Mouse (Mus musculus) limb, embryonic 14.5 days (tissue): ENCODE measurements at regions not wholly inside any gene's neighbourhood (a gene's known extent, or its start where the extent isn't known, plus 50 kb on each side); places are given as distances from the start of the nearest gene placed in this dataset.

Experiments used
- ATAC-seq: fragments of 200-750 bp; cut with Nextera tagmentation; 2 replicates; pipeline ENCODE4 v1.8.0; 2017; ENCODE audit warnings: low read depth, moderate number of reproducible peaks, moderate TSS enrichment; ENCODE audit not compliant: low FRiP score
- DNase-seq: peaks from one replicate; pipeline ENCODE4 v3.0.0-alpha.2; 2015; ENCODE audit warnings: low spot score
- H3K27ac ChIP-seq: fragments of 300-500 bp; sonication (generic); replicated peaks from 2 replicates; pipeline ENCODE4 v1.5.1; 2014; ENCODE audit warnings: low read depth, mild to moderate bottlenecking, low read length, moderate library complexity, mixed read lengths
- H3K27me3 ChIP-seq: fragments of 300-500 bp; sonication (generic); 2 replicates; pipeline ENCODE4 v1.6.1; 2014; ENCODE audit warnings: low read length, mixed read lengths; ENCODE audit not compliant: control insufficient read depth, insufficient read depth
- H3K36me3 ChIP-seq: fragments of 300-500 bp; sonication (generic); 2 replicates; pipeline ENCODE4 v1.6.1; 2014; ENCODE audit warnings: mild to moderate bottlenecking, low read length, moderate library complexity, mixed read lengths; ENCODE audit not compliant: control insufficient read depth, insufficient read depth
- H3K4me1 ChIP-seq: fragments of 300-500 bp; sonication (generic); 2 replicates; pipeline ENCODE4 v1.6.1; 2014; ENCODE audit warnings: antibody characterized with exemption, low read length, mixed read lengths; ENCODE audit not compliant: control insufficient read depth, insufficient read depth
- H3K4me2 ChIP-seq: fragments of 300-500 bp; sonication (generic); replicated peaks from 2 replicates; pipeline ENCODE4 v1.6.1; 2014; ENCODE audit warnings: low read depth, mild to moderate bottlenecking, low read length, moderate library complexity; ENCODE audit not compliant: severe bottlenecking
- H3K4me3 ChIP-seq: fragments of 300-500 bp; sonication (generic); replicated peaks from 2 replicates; pipeline ENCODE4 v1.5.1; 2014; ENCODE audit warnings: low read length
- H3K9ac ChIP-seq: fragments of 300-500 bp; sonication (generic); 2 replicates; pipeline ENCODE4 v1.6.1; 2014; ENCODE audit warnings: mild to moderate bottlenecking, low read depth, low read length, moderate library complexity; ENCODE audit not compliant: severe bottlenecking
- H3K9me3 ChIP-seq: fragments of 300-500 bp; sonication (generic); 2 replicates; pipeline ENCODE4 v1.6.1; 2016; ENCODE audit warnings: low read length; ENCODE audit not compliant: control insufficient read depth
- POLR2A ChIP-seq: fragments of 200-500 bp; IDR thresholded peaks from 2 replicates; pipeline ENCODE4 v1.8.0; 2012; ENCODE audit warnings: inconsistent platforms, mild to moderate bottlenecking, moderate library complexity, borderline replicate concordance; ENCODE audit not compliant: insufficient read depth, insufficient read length; ENCODE audit errors: extremely low read depth
- WGBS: fragments of 180-500 bp; shearing (Covaris S2); extraction: QIAGEN DNeasy Blood & Tissue Kit; methylation state at CpG from one replicate; pipeline ENCODE4 v1.1.7; 2014; 5-methylcytosine and 5-hydroxymethylcytosine counted together

GRCm38 (mm10) chr4:12263746-12264145 lies 91.9 kb upstream of the Fam92a start:
- no peaks in the 10 kb centered on the region for H3K27me3 ChIP-seq
- H3K27ac ChIP-seq = no peak overlapping the region
- no peaks in the 10 kb centered on the region for H3K9me3 ChIP-seq
- H3K36me3 ChIP-seq = no peaks in the 10 kb centered on the region
- no peak for TF ChIP-seq POLR2A
- H3K4me3 ChIP-seq = no peak overlapping the region
- ATAC-seq (no peak), DNase-seq (no peak)
- H3K9ac ChIP-seq = no peak overlapping the region
- H3K4me1 ChIP-seq = no peaks in the 10 kb centered on the region
- H3K4me2 ChIP-seq = no peak overlapping the region

- Histone ChIP-seq H3K27me3 (no peaks in the 10 kb centered on the region), H3K36me3 (no peaks in the 10 kb centered on the region), H3K4me3 (no peak overlapping the region), H3K9me3 (no peaks in the 10 kb centered on the region), H3K27ac (no peak overlapping the region), H3K4me1 (no peaks in the 10 kb centered on the region), H3K9ac (no peak overlapping the region), H3K4me2 (no peak overlapping the region)
- ATAC-seq (no peak), DNase-seq (no peak)
- no peak for TF ChIP-seq POLR2A
- 83% methylated on average over 10 of the region's 10 CpGs for WGBS
Measured at GRCm38 (mm10) chr4:12263197-12263596, 91.4 kb upstream of the Fam92a start.

- DNase-seq (no peak), ATAC-seq (no peak)
- Histone ChIP-seq H3K27ac (no peak overlapping the region), H3K9me3 (no peaks in the 10 kb centered on the region), H3K4me3 (no peak overlapping the region), H3K4me2 (no peak overlapping the region), H3K4me1 (no peaks in the 10 kb centered on the region), H3K36me3 (no peaks in the 10 kb centered on the region), H3K9ac (no peak overlapping the region), H3K27me3 (no peaks in the 10 kb centered on the region)
- TF ChIP-seq POLR2A = no peak
Measured at GRCm38 (mm10) chr4:12247994-12248393, 76.2 kb upstream of the Fam92a start.

- WGBS = 67% methylated on average over 4 of the region's 4 CpGs
- no peak for DNase-seq
- Histone ChIP-seq H3K4me3 (no peak overlapping the region), H3K36me3 (no peaks in the 10 kb centered on the region), H3K9me3 (no peaks in the 10 kb centered on the region), H3K4me1 (no peaks in the 10 kb centered on the region), H3K27me3 (no peaks in the 10 kb centered on the region), H3K27ac (no peak overlapping the region), H3K9ac (no peak overlapping the region), H3K4me2 (no peak overlapping the region)
- TF ChIP-seq POLR2A = no peak
- no peak for ATAC-seq
Measured at GRCm38 (mm10) chr4:12246595-12246994, 74.8 kb upstream of the Fam92a start.

GRCm38 (mm10) chr4:12240941-12241571 lies 69.2 kb upstream of the Fam92a start:
- peak; percentile 85 for DNase-seq
- 4% methylated on average over 12 of the region's 12 CpGs for WGBS
- H3K36me3 ChIP-seq = no peaks in the 10 kb centered on the region
- no peak overlapping the region for H3K27ac ChIP-seq
- H3K4me3 ChIP-seq = 0 out of 2 replicates have a peak overlapping the region, but pooled peaks have one; percentile 6
- peak; percentile 57; the same call in 1 of the 2 replicates for ATAC-seq
- H3K4me2 ChIP-seq = peak overlapping the region; percentile 37
- H3K4me1 ChIP-seq = no peaks in the 10 kb centered on the region
- TF ChIP-seq POLR2A = no peak
- no peak overlapping the region for H3K9ac ChIP-seq
- H3K27me3 ChIP-seq = no peaks in the 10 kb centered on the region
- H3K9me3 ChIP-seq = no peaks in the 10 kb centered on the region

GRCm38 (mm10) chr4:12230731-12231130 lies 58.9 kb upstream of the Fam92a start:
- no peak for TF ChIP-seq POLR2A
- H3K4me1 ChIP-seq = no peaks in the 10 kb centered on the region
- WGBS = 44% methylated on average over 1 of the region's 1 CpGs

More at GRCm38 (mm10) chr4:12230731-12231130, 58.9 kb upstream of the Fam92a start:
- H3K9ac ChIP-seq = no peak overlapping the region
- no peak overlapping the region for H3K4me2 ChIP-seq
- H3K4me3 ChIP-seq = no peak overlapping the region
- no peak overlapping the region for H3K27ac ChIP-seq
- H3K27me3 ChIP-seq = no peaks in the 10 kb centered on the region
- peak; percentile 18 for DNase-seq
- ATAC-seq = no peak
- no peaks in the 10 kb centered on the region for H3K36me3 ChIP-seq
- no peaks in the 10 kb centered on the region for H3K9me3 ChIP-seq
